Mouse (Mus musculus): ENCODE measurements around the gene Cox5b. TPM values are rescaled to one million over a fixed set of nuclear protein-coding genes. Genes with fewer than 3 reads are reported as not detected.
A peak's percentile ranks its signal among the peaks of the same experiment; 100 is the strongest.

Cox5b gene
- total RNA-seq, 2 experiments from 2014 or later = 1,153 to 1,545 TPM

GRCm38 (mm10) chr1:36707166-36707565 is 15.9 kb downstream of the Cox5b start:
- Histone ChIP-seq H3K27ac (peak overlapping the region; percentile 48; the same call in 1 of the 2 replicates), H3K4me3 (peak overlapping the region; percentile 11; the same call in 1 of the 2 replicates)
- no peak for DNase-seq
- intact Hi-C loops (cut with DNase I) = no loop called here
- TF ChIP-seq CTCF (IDR thresholded peaks at IDR 0.05) = no peak

GRCm38 (mm10) chr1:36707797-36708196 is 16.5 kb downstream of the Cox5b start:
- DNase-seq = no peak
- intact Hi-C loops (cut with DNase I) = loop anchor here (2.0 kb wide), 1 partner anchor 13 kb away; no protein-coding TSS in a partner anchor

GRCm38 (mm10) chr1:36708626-36709025 is 17.4 kb downstream of the Cox5b start:
- H3K4me3 ChIP-seq = peak overlapping the region; percentile 89
- DNase-seq = no peak
- intact Hi-C loops (cut with DNase I) = loop anchor here (2.0 kb wide), 1 partner anchor 14 kb away; no protein-coding TSS in a partner anchor
- no peak for TF ChIP-seq CTCF (IDR thresholded peaks at IDR 0.05)
- peak overlapping the region; percentile 98 for H3K27ac ChIP-seq

More at GRCm38 (mm10) chr1:36707797-36708196, 16.5 kb downstream of the Cox5b start:
- peak overlapping the region; percentile 98 for H3K27ac ChIP-seq
- peak overlapping the region; percentile 89 for H3K4me3 ChIP-seq
- TF ChIP-seq CTCF (IDR thresholded peaks at IDR 0.05) = no peak

- peak; percentile 47 for TF ChIP-seq CTCF (IDR thresholded peaks at IDR 0.05)
- intact Hi-C loops (cut with DNase I) = loop anchor here (2.0 kb wide), 1 partner anchor 14 kb away; no protein-coding TSS in a partner anchor
Measured at GRCm38 (mm10) chr1:36709055-36709853, 18.0 kb downstream of the Cox5b start.

GRCm38 (mm10) chr1:36709854-36710280 is 18.6 kb downstream of the Cox5b start, which contains the start of gene 4933424G06Rik:
4933424G06Rik (plus strand) TSS chr1:36710149.
- DNase-seq = peak; percentile 99
- peak within 1 kb of the TSS; percentile 98 for H3K27ac ChIP-seq
- intact Hi-C loops (cut with DNase I) = loop anchor here (2.0 kb wide), 1 partner anchor 15 kb away; no protein-coding TSS in a partner anchor
- no peak for TF ChIP-seq CTCF (IDR thresholded peaks at IDR 0.05)
- H3K4me3 ChIP-seq = peak within 1 kb of the TSS; percentile 89

More at GRCm38 (mm10) chr1:36709055-36709853, 18.0 kb downstream of the Cox5b start:
- DNase-seq = peak; percentile 47
- peak overlapping the region; percentile 98 for H3K27ac ChIP-seq
- H3K4me3 ChIP-seq = peak overlapping the region; percentile 89

DNA sequence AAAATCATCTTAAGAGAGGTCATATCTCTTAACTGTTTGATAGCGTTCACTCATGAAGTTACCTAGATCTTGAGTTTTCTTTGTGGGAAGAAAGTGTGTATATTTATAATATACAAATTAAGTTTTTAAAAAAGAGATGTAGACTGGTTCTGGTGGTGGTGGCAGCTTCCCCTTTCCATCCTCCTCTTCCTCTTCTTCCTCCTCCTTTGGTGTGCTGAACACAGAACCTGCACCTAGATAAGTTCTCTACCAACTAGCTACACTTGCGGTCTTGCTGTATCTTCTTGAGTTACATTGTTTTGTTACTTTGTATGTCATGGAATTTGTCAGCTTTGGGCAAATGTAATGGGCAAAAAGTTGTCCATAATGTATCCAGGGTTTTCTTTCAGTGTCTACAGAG is 19.9 kb downstream of the Cox5b start:
- intact Hi-C loops (cut with DNase I) = no loop called here
- no peak for DNase-seq
- Histone ChIP-seq H3K27ac (no peak overlapping the region), H3K4me3 (no peak overlapping the region)
- TF ChIP-seq CTCF (IDR thresholded peaks at IDR 0.05) = no peak

GRCm38 (mm10) chr1:36714311-36714710 is 23.1 kb downstream of the Cox5b start, which contains the start of gene Actr1b:
Actr1b (minus strand) TSS chr1:36714422.
- intact Hi-C loops (cut with DNase I) = no loop called here
- DNase-seq = peak; percentile 0
- no peak for TF ChIP-seq CTCF (IDR thresholded peaks at IDR 0.05)
- Histone ChIP-seq H3K4me3 (no peak within 1 kb of the TSS), H3K27ac (no peak within 1 kb of the TSS)

DNA sequence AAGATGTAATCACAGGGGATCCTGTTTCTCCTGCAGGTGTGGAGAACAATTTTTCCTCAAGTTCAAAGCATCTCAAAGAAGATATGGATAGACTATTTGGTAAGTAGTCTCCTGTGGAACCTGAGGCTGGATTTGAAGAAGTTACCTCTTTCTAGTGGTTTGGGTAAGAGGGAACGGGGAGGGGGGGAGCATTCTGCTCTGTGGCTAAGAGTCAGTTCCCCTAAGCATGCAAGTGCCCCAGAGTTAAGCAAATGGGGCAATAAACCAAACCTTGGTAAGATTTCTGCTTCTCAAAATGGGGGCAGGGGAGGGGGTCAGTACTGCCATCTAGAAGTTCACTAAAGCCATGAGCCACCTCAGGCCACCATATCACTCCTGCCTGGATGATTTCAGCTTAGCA is 27.5 kb downstream of the Cox5b start:
- intact Hi-C loops (cut with DNase I) = no loop called here
- DNase-seq = no peak
- Histone ChIP-seq H3K4me3 (no peak overlapping the region), H3K27ac (no peak overlapping the region)
- no peak for TF ChIP-seq CTCF (IDR thresholded peaks at IDR 0.05)

- intact Hi-C loops (cut with DNase I) = no loop called here
- DNase-seq = no peak
- no peak overlapping the region for H3K27ac ChIP-seq
- H3K4me3 ChIP-seq = no peak overlapping the region
- TF ChIP-seq CTCF (IDR thresholded peaks at IDR 0.05) = no peak
Measured at GRCm38 (mm10) chr1:36723146-36724056, 32.2 kb downstream of the Cox5b start.

GRCm38 (mm10) chr1:36724057-36724431 is 32.8 kb downstream of the Cox5b start:
- Histone ChIP-seq H3K4me3 (no peak overlapping the region), H3K27ac (no peak overlapping the region)
- intact Hi-C loops (cut with DNase I) = no loop called here
- no peak for DNase-seq
- TF ChIP-seq CTCF (IDR thresholded peaks at IDR 0.05) = no peak

DNA sequence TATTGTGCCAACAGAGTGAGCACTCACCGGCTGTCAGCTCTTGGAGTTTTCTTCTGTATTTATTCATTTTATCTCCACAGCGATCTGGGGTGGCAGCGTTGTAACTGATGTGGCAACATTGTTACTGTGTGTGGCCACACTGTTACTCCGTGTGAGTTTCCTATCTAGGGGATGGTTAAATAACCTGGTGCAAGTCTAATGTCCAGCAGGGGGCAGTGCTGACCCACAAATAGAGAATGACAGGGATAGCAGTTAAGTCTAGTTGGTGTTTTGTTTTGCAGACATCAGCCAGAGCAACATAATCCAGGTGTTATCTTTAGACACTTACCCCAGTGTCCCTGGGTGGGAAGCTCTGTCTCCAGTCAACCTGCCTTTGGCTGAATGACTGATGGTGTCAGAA is 46.1 kb downstream of the Cox5b start:
- intact Hi-C loops (cut with DNase I) = loop anchor here (5.0 kb wide), 1 partner anchor 515 kb away; no protein-coding TSS in a partner anchor
- peak; percentile 87 for DNase-seq
- H3K27ac ChIP-seq = peak overlapping the region; percentile 20; the same call in 1 of the 2 replicates
- no peak overlapping the region for H3K4me3 ChIP-seq
- peak; percentile 87 for TF ChIP-seq CTCF (IDR thresholded peaks at IDR 0.05)

DNA sequence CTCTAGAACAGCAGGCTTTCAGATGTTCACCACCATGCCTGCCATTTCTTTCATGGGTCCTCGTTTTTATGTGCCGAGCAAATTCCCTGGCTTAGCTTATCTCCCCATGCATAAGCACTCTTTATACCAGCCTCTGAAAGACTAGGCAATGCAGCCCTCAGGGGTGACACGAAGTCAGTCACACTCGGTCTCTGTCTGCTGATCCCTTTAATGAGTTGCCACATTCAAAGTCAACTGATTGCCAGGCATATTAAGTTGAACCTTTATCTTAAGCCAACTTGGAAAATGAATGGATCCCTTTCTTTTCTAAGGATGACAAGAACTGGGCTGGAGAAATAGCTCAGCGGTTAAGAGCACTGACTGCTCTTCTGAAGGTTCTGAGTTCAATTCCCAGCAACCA is 48.0 kb downstream of the Cox5b start:
- TF ChIP-seq CTCF (IDR thresholded peaks at IDR 0.05) = no peak
- H3K27ac ChIP-seq = no peak overlapping the region
- no peak for DNase-seq
- no peak overlapping the region for H3K4me3 ChIP-seq
- intact Hi-C loops (cut with DNase I) = loop anchor here (5.0 kb wide), 1 partner anchor 513 kb away; no protein-coding TSS in a partner anchor
